Mouse (Mus musculus): Measurements from ENCODE around the gene Cyp51.
"Not testable (repeated sequence)": the region's sequence is repeated elsewhere in the genome, so short reads cannot be mapped to it uniquely, and the experiment has no call there.

Cyp51 gene

GRCm38 (mm10) chr5:4104341-4105040 lies at the start of gene Cyp51:
Gene Cyp51, minus strand, starts transcription at chr5:4104746.
- DNase-seq (ENCODE audit: low read depth): peak; percentile 96

GRCm38 (mm10) chr5:4112570-4113098 lies 8.1 kb upstream of the Cyp51 start:
- DNase-seq (ENCODE audit: low read depth): no peak

- DNase-seq (ENCODE audit: low read depth): not testable (repeated sequence)
These were observed 2.5 kb upstream of the Cyp51 start for GRCm38 (mm10) chr5:4107056-4107455.

- DNase-seq (ENCODE audit: low read depth): no peak
These were observed 1.2 kb upstream of the Cyp51 start for GRCm38 (mm10) chr5:4105651-4106186.

GRCm38 (mm10) chr5:4103626-4104340 lies 763 bp downstream of the Cyp51 start:
- peak; percentile 36 for DNase-seq (ENCODE audit: low read depth)

- DNase-seq (ENCODE audit: low read depth): peak; percentile 63
These were observed 2.8 kb downstream of the Cyp51 start for GRCm38 (mm10) chr5:4101770-4102169.

GRCm38 (mm10) chr5:4101031-4101430 lies 3.5 kb downstream of the Cyp51 start:
- no peak for DNase-seq (ENCODE audit: low read depth)

GRCm38 (mm10) chr5:4094471-4094870 lies 10.1 kb downstream of the Cyp51 start:
- no peak for DNase-seq (ENCODE audit: low read depth)

- no peak for DNase-seq (ENCODE audit: low read depth)
These were observed 16.4 kb downstream of the Cyp51 start for GRCm38 (mm10) chr5:4088190-4088589.

- no peak for DNase-seq (ENCODE audit: low read depth)
These were observed 18.2 kb downstream of the Cyp51 start for GRCm38 (mm10) chr5:4086309-4086708.

GRCm38 (mm10) chr5:4084948-4085347 lies 19.6 kb downstream of the Cyp51 start:
- no peak for DNase-seq (ENCODE audit: low read depth)

GRCm38 (mm10) chr5:4081513-4081912 lies 23.0 kb downstream of the Cyp51 start:
- peak; percentile 10 for DNase-seq (ENCODE audit: low read depth)

GRCm38 (mm10) chr5:4080861-4081260 lies 23.7 kb downstream of the Cyp51 start:
- DNase-seq (ENCODE audit: low read depth): no peak

GRCm38 (mm10) chr5:4079086-4079485 lies 25.5 kb downstream of the Cyp51 start:
- DNase-seq (ENCODE audit: low read depth): peak; percentile 19

GRCm38 (mm10) chr5:4067203-4067602 lies 37.3 kb downstream of the Cyp51 start:
- DNase-seq (ENCODE audit: low read depth): no peak

GRCm38 (mm10) chr5:4066476-4067115 lies 38.0 kb downstream of the Cyp51 start:
- no peak for DNase-seq (ENCODE audit: low read depth)

GRCm38 (mm10) chr5:4060313-4060712 lies 44.2 kb downstream of the Cyp51 start:
- no peak for DNase-seq (ENCODE audit: low read depth)

- no peak for DNase-seq (ENCODE audit: low read depth)
These were observed 63.6 kb downstream of the Cyp51 start for GRCm38 (mm10) chr5:4040922-4041321.

GRCm38 (mm10) chr5:4040372-4040771 lies 64.2 kb downstream of the Cyp51 start:
- DNase-seq (ENCODE audit: low read depth): peak; percentile 37

- DNase-seq (ENCODE audit: low read depth): no peak
These were observed 65.2 kb downstream of the Cyp51 start for GRCm38 (mm10) chr5:4039351-4039750.

GRCm38 (mm10) chr5:4036686-4037085 lies 67.9 kb downstream of the Cyp51 start:
- peak; percentile 25 for DNase-seq (ENCODE audit: low read depth)

GRCm38 (mm10) chr5:4031846-4032245 lies 72.7 kb downstream of the Cyp51 start:
- peak; percentile 41 for DNase-seq (ENCODE audit: low read depth)

All from 416B (cell line).